Mouse (Mus musculus) stomach, postnatal 0 days (tissue): ENCODE data around the gene Fibcd1.

ENCODE experiments used
- CTCF ChIP-seq: IDR thresholded peaks from 2 replicates; pipeline ENCODE4 v1.5.1; 2016; ENCODE audit warnings: antibody characterized with exemption, low read depth, mild to moderate bottlenecking, moderate library complexity
- EP300 ChIP-seq: optimal IDR thresholded peaks from 2 replicates; pipeline ENCODE3; 2016; ENCODE audit warnings: antibody characterized with exemption

DNA sequence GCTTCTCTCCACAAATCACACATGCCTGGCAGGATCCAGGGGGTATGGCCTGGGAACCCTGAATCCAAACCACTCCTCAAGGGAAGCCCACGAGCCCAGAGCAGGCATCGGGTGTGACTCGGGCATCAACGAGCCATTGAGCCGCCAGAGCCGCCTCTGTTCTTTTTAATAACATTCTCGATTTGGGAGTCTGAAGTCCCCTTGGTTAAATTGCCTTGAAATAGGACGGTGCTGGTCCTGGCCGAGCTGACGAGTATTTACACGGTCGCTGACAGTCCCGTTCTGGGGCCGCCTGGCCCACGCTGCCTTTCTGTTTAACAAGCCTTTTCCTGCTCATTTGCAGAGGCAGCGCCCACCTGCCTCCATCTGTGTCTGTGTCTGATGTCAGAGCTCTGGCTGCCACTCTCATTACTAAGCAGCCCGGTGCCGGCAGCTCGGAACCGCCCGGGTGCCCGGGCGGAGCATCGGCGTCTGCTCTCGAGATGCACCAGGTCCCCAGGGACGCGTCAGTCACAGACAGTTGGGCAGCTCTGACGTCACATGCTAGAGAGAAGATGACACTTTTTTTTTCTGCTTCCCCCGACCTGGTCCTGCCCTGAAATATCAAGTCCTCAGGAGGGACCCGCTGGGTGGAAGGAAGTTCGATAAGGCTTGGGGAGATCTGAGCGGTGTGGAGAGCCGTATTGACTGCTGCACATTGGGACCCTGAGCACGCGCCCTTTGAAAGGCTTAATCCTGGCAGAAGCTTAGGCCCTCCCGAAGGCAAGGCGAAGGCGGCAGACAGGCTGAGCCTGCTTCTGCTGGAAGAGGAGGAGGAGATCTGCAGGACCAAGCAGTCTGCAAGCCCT lies 23.1 kb downstream of the Fibcd1 start:
- TF ChIP-seq CTCF, result no peak
- no peak for TF ChIP-seq EP300
